Mouse (Mus musculus) lung, adult 2 months (tissue): Measurements from ENCODE around the gene Myd88.

Experiments
- CTCF ChIP-seq: fragments of 200-500 bp; IDR thresholded peaks from 2 replicates; pipeline ENCODE4 v1.5.1; 2011; ENCODE audit warnings: mild to moderate bottlenecking, low read length, control low read depth; ENCODE audit not compliant: insufficient read depth
- POLR2A ChIP-seq: fragments of 200-500 bp; IDR thresholded peaks from 2 replicates; pipeline ENCODE4 v1.6.1; 2011; ENCODE audit warnings: low read depth, mild to moderate bottlenecking, control low read depth, low read length, borderline replicate concordance; ENCODE audit errors: extremely low read depth

GRCm38 (mm10) chr9:119352060-119352459 lies 10.8 kb upstream of the Myd88 start:
- TF ChIP-seq CTCF (peak; percentile 81), POLR2A (no peak)
